Mouse (Mus musculus) bone marrow, adult 2 months (tissue): ENCODE data around the gene Uck2. TPM values are rescaled to one million over a fixed set of nuclear protein-coding genes. Genes with fewer than 3 reads are reported as not detected.

Experiments used
- H3K27ac ChIP-seq: fragments of 200-500 bp; 2 replicates; pipeline ENCODE4 v1.5.1; 2012; ENCODE audit warnings: low read depth, mild to moderate bottlenecking, control low read depth, inconsistent platforms, low read length; ENCODE audit not compliant: control insufficient read depth, poor library complexity, insufficient read depth
- H3K4me1 ChIP-seq: fragments of 200-500 bp; 2 replicates; pipeline ENCODE4 v1.6.1; 2011; ENCODE audit warnings: low read length; ENCODE audit not compliant: control insufficient read depth, insufficient read depth
- H3K4me3 ChIP-seq: fragments of 200-500 bp; replicated peaks from 2 replicates; pipeline ENCODE3; 2011; ENCODE audit warnings: mild to moderate bottlenecking, low read depth, low read length, control low read depth; ENCODE audit not compliant: control insufficient read depth
- CTCF ChIP-seq: fragments of 200-500 bp; IDR thresholded peaks from 2 replicates; pipeline ENCODE4 v1.5.1; 2011; ENCODE audit warnings: low read length, control low read depth; ENCODE audit not compliant: control insufficient read depth, insufficient read depth
- POLR2A ChIP-seq: fragments of 200-500 bp; IDR thresholded peaks from 2 replicates; pipeline ENCODE4 v1.6.1; 2011; ENCODE audit warnings: low read depth, mild to moderate bottlenecking, control low read depth, low read length, borderline replicate concordance; ENCODE audit not compliant: control insufficient read depth
- WGBS: fragments of 180-500 bp; shearing (Covaris S2); methylation state at CpG from one replicate; pipeline ENCODE4 v1.1.7; 2018; 5-methylcytosine and 5-hydroxymethylcytosine counted together
- polyA plus RNA-seq: library from polyadenylated mRNA; stranded (reverse); fragments of >200 nt; gene quantifications from 2 replicates; pipeline ENCODE4 v1.2.4, GENCODE M21; 2011; ENCODE audit warnings: low replicate concordance; ENCODE audit not compliant: missing spikeins, insufficient read depth, insufficient read length

The Uck2 gene
- polyA plus RNA-seq, 1 experiment, result 42.3 TPM

GRCm38 (mm10) chr1:167306451-167307240 lies 21.5 kb upstream of the Uck2 start:
- H3K27ac ChIP-seq, result no peak overlapping the region
- no peak overlapping the region for H3K4me3 ChIP-seq
- WGBS, result 40% methylated on average over 5 of the region's 5 CpGs
- H3K4me1 ChIP-seq, result no peaks in the 10 kb centered on the region; the same call in none of the 2 replicates
- TF ChIP-seq CTCF (peak; percentile 89), POLR2A (no peak)

DNA sequence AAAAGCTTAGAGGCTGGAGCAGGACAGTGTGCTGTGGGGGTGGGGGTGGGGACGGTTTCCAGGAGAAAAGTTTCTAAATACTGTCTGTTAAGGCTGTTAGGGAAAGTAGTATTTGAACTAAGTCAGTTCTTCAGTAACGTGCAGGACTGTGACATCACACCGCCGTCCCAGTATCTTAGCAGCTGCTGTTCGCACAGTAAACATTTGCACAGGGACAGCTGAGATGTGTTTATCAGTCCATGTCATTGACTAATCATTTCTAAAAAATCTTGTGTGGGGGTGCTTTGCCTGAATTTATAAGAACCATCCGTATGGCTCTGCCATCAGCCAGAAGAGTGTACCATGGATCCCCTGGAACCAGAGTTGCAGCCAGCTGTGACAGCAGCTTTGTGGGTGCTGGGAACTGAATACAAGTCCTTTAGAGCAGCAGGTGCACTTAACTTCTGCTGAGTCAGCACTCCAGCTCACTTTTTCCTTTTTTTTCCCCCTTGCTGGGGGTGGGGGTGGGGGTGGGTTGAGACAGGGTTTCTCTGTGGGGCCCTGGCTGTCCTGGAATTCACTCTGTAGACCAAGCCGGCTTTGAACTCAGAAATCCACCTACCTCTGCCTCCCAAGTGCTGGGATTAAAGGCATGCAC lies 20.5 kb upstream of the Uck2 start:
- TF ChIP-seq POLR2A (no peak), CTCF (no peak)
- no peak overlapping the region for H3K27ac ChIP-seq
- WGBS, result 70% methylated on average over 7 of the region's 7 CpGs

GRCm38 (mm10) chr1:167300122-167300521 lies 15.0 kb upstream of the Uck2 start:
- no peak overlapping the region for H3K4me3 ChIP-seq
- WGBS, result 81% methylated on average over 2 of the region's 2 CpGs
- no peak for TF ChIP-seq POLR2A
- no peak for TF ChIP-seq CTCF
- H3K27ac ChIP-seq, result no peak overlapping the region
- no peaks in the 10 kb centered on the region for H3K4me1 ChIP-seq

More for the DNA sequence above, 20.5 kb upstream of the Uck2 start:
- no peaks in the 10 kb centered on the region; the same call in none of the 2 replicates for H3K4me1 ChIP-seq
- no peak overlapping the region for H3K4me3 ChIP-seq

GRCm38 (mm10) chr1:167295679-167296402 lies 10.7 kb upstream of the Uck2 start:
- TF ChIP-seq CTCF (no peak), POLR2A (no peak)
- H3K4me3 ChIP-seq, result no peak overlapping the region
- no peak overlapping the region for H3K27ac ChIP-seq
- no peaks in the 10 kb centered on the region for H3K4me1 ChIP-seq
- 85% methylated on average over 13 of the region's 13 CpGs for WGBS

DNA sequence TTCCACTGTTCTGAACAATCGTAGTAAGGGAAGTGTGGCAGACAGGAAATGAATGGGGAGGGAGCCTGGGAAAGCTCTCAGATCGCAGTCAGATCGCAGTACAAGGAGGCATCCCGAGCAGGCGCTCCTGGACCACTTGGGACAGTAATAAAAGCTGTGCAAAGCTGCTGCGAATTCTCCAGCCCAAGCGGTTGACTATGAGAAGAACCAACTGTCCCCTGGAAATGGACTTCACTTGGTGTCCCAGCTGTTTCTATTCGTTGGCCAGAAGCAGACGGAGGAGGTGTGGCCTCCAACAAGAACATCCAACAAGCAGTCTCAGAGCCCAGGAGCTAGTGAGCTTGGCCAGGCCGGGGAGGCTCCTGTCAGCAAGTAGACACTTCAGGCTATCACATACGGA lies 7.3 kb upstream of the Uck2 start:
- Histone ChIP-seq H3K4me1 (peaks cover 3% of the 10 kb centered on the region; the same call in 1 of the 2 replicates), H3K4me3 (no peak overlapping the region), H3K27ac (no peak overlapping the region)
- TF ChIP-seq CTCF (no peak), POLR2A (no peak)
- 69% methylated on average over 11 of the region's 11 CpGs for WGBS

DNA sequence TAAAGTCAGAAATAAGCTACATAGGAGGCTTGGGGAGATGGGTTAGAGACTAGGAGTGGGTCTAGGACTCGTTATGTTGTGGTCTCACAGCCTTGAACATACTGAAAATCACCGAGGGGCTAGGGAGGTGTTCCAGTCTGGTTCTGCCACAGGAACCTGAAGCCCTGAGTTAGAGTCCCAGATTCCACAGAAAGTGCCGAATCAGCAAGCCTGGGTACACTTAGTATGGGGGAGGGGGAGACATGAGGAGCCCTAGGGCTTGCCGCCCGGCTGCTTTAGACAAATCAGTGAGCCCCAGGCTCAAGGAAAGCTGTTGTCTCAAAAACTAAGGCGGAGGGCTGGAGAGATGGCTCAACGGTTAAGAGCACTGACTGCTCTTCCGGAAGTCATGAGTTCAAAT lies 6.5 kb upstream of the Uck2 start:
- 83% methylated on average over 8 of the region's 8 CpGs for WGBS
- Histone ChIP-seq H3K4me3 (no peak overlapping the region), H3K27ac (no peak overlapping the region), H3K4me1 (peaks cover 3% of the 10 kb centered on the region; the same call in 1 of the 2 replicates)
- no peak for TF ChIP-seq CTCF
- TF ChIP-seq POLR2A, result no peak

GRCm38 (mm10) chr1:167290263-167290592 lies 5.1 kb upstream of the Uck2 start:
- Histone ChIP-seq H3K27ac (no peak overlapping the region), H3K4me1 (peaks cover 3% of the 10 kb centered on the region; the same call in 1 of the 2 replicates), H3K4me3 (no peak overlapping the region)
- no peak for TF ChIP-seq POLR2A
- TF ChIP-seq CTCF, result no peak
- WGBS, result 65% methylated on average over 6 of the region's 6 CpGs
